In the genomic region with DNA sequence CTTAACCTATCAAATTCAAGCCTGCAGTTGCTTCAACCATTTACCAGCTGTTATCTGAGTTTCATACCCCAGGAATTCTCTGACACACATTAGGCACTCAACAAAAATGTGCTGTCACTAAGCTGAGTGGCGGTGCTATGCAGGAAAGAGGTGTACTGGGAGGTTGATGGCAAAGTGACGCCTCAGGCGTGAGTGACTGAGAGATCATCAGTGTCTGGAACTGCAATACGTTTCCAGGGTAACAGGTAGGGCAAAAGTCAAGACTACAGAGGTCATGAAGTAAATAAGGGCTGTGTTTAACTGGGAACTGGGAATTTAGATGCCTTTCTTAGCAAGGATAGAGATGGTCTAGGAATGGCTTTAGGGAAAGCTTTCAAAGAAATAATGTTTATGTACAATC, we compare ENCODE assay signal across 20 mouse cellular contexts.
DNase-seq lines count a peak whose midpoint lies in the region; ATAC-seq and TF ChIP-seq lines count a peak whose summit lies in the region.
"Had no signal": no experiment of that assay in that cellular context is flagged by ENCODE, and none has a peak within 500 bp of the region (broad histone marks: within the 10 kb centered on the region; RNA-seq: fewer than 3 reads in every experiment).

No protein-coding gene starts in this region.

- 0 out of 2 replicates have a peak, but pooled peaks have one; percentile 36 for ATAC-seq in intestine, postnatal 0 days
- no peak for ATAC-seq in midbrain, embryonic 15.5 days (replicated peaks)
- ATAC-seq: forebrain, embryonic 16.5 days had no signal

- peak; percentile 42 for DNase-seq in Muller cell, postnatal 12 days (ENCODE audit: inconsistent ontology term)
- DNase-seq in ZHBTc4 (ENCODE audit: low read depth, low spot score): peak; percentile 12
- peak; percentile 18 for DNase-seq in embryonic facial prominence, embryonic 10.5 days (ENCODE audit: low spot score)
- DNase-seq in retina, postnatal 1 day: no peak
- DNase-seq in thymus, postnatal 25 days: no peak
- DNase-seq: adrenal gland, postnatal 36 days; cerebellum, adult 9-10 months; gastrocnemius, postnatal 36 days; heart, postnatal 4 days; kidney, postnatal 4 days; layer of hippocampus, adult 9-11 months; lung, adult 2 months; lung, postnatal 14 days had no signal

- 40% methylated on average over 4 of the region's 4 CpGs for WGBS in embryonic facial prominence, embryonic 10.5 days
- 34% methylated on average over 4 of the region's 4 CpGs for WGBS in intestine, postnatal 0 days
- WGBS in midbrain, embryonic 15.5 days: 72% methylated on average over 4 of the region's 4 CpGs

- no peaks in the 10 kb centered on the region for H3K4me1 ChIP-seq in embryonic facial prominence, embryonic 10.5 days
- no peaks in the 10 kb centered on the region for H3K4me1 ChIP-seq in intestine, postnatal 0 days (replicated peaks; ENCODE audit: control insufficient read depth, insufficient read depth, low read length)
- no peaks in the 10 kb centered on the region for H3K4me1 ChIP-seq in midbrain, embryonic 15.5 days
- H3K4me1 ChIP-seq: embryonic facial prominence, embryonic 15.5 days; neural tube, embryonic 15.5 days had no signal

- no peak overlapping the region for H3K4me3 ChIP-seq in embryonic facial prominence, embryonic 10.5 days
- H3K4me3 ChIP-seq in intestine, postnatal 0 days (ENCODE audit: low read depth, low read length): no peak overlapping the region
- H3K4me3 ChIP-seq in midbrain, embryonic 15.5 days: no peak overlapping the region
- H3K4me3 ChIP-seq: embryonic facial prominence, embryonic 15.5 days; neural tube, embryonic 15.5 days had no signal

- H3K27me3 ChIP-seq in embryonic facial prominence, embryonic 10.5 days (replicated peaks; ENCODE audit: low read depth, poor library complexity, severe bottlenecking): no peaks in the 10 kb centered on the region
- no peaks in the 10 kb centered on the region for H3K27me3 ChIP-seq in intestine, postnatal 0 days (replicated peaks; ENCODE audit: control insufficient read depth, insufficient read depth, low read length)
- no peaks in the 10 kb centered on the region for H3K27me3 ChIP-seq in midbrain, embryonic 15.5 days (replicated peaks)
- H3K27me3 ChIP-seq: embryonic facial prominence, embryonic 15.5 days; neural tube, embryonic 15.5 days had no signal

- no peak overlapping the region for H3K27ac ChIP-seq in embryonic facial prominence, embryonic 10.5 days (replicated peaks)
- H3K27ac ChIP-seq in intestine, postnatal 0 days (ENCODE audit: low read depth, low read length): no peak overlapping the region
- H3K27ac ChIP-seq in midbrain, embryonic 15.5 days: no peak overlapping the region
- H3K27ac ChIP-seq: embryonic facial prominence, embryonic 15.5 days; hindbrain, embryonic 14.5 days; neural tube, embryonic 15.5 days had no signal

- no peak for TF ChIP-seq CTCF in intestine, postnatal 0 days (IDR thresholded peaks at IDR 0.05; ENCODE audit: low read depth)

- H3K36me3 ChIP-seq in embryonic facial prominence, embryonic 10.5 days (replicated peaks): no peaks in the 10 kb centered on the region
- no peaks in the 10 kb centered on the region for H3K36me3 ChIP-seq in intestine, postnatal 0 days (ENCODE audit: control insufficient read depth, insufficient read depth)
- H3K36me3 ChIP-seq in midbrain, embryonic 15.5 days (replicated peaks): no peaks in the 10 kb centered on the region
- H3K36me3 ChIP-seq: embryonic facial prominence, embryonic 15.5 days; neural tube, embryonic 15.5 days had no signal

- H3K9me3 ChIP-seq in embryonic facial prominence, embryonic 10.5 days: no peaks in the 10 kb centered on the region
- no peaks in the 10 kb centered on the region for H3K9me3 ChIP-seq in intestine, postnatal 0 days (ENCODE audit: control insufficient read depth)
- H3K9me3 ChIP-seq in midbrain, embryonic 15.5 days: no peaks in the 10 kb centered on the region
- H3K9me3 ChIP-seq: embryonic facial prominence, embryonic 15.5 days; neural tube, embryonic 15.5 days had no signal

- no peak overlapping the region for H3K4me2 ChIP-seq in intestine, postnatal 0 days (replicated peaks; ENCODE audit: low read depth)
- H3K4me2 ChIP-seq in midbrain, embryonic 15.5 days: no peak overlapping the region
- H3K4me2 ChIP-seq: embryonic facial prominence, embryonic 15.5 days; hindbrain, embryonic 14.5 days; midbrain, embryonic 11.5 days; neural tube, embryonic 15.5 days had no signal

- H3K9ac ChIP-seq in intestine, postnatal 0 days (ENCODE audit: low read depth, low read length): no peak overlapping the region
- no peak overlapping the region for H3K9ac ChIP-seq in midbrain, embryonic 15.5 days
- H3K9ac ChIP-seq: embryonic facial prominence, embryonic 15.5 days; hindbrain, embryonic 14.5 days; neural tube, embryonic 15.5 days had no signal

Comparison
In these comparisons a context has a peak if more than half of its experiments do, and no peak if none do; other contexts are left out.
1. DNase-seq: peak in Muller cell, postnatal 12 days (single experiment), ZHBTc4 (single experiment) and embryonic facial prominence, embryonic 10.5 days (single experiment); none in retina, postnatal 1 day (single experiment) and thymus, postnatal 25 days (single experiment).